Mouse (Mus musculus): ENCODE results near the gene Erbb2.

Gene Erbb2

DNA sequence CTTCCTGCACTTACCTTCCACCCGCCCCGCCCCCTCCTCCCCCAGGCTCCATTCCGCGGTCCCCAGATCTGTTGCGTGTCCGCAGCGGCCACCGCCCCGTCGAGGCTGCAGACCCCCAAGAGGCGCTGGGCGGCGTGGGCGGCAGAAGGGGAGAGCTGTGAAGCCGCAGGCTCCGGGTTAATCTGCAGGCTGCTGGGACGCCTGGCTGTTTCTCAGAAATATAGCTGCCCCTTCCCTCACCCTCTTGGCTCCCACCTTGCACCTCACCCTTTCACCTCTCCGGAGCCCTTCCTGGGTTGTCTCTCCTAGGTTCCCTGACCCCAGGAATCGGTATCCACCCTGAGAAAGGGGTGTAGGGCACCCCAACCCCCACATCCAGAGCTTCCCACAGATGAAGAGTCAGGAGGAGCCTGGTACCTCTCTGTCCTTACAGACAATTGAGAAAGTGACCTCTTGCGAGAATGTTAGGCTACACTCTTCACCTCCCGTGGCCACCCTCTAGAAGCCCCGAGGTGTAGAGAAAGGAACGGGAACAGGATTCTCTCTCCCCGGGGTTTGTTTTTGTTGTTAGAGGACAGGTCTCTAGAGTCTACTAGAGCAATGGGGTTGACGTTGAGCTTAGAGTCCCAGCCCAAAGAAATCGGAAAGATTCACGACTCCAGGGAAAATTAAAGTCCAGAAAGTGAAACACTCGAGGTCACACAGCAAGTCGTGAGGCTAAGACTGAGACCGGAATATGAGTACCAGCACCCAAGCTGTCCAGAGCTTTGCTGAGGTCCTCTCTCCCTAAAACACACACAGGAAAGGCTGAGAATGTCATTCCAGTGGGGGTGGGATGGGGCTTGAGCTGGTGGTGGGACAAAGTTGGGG lies 46.1 kb downstream of the Erbb2 start:
- DNase-seq (ENCODE audit: low spot score) = no peak

GRCm38 (mm10) chr11:98459071-98459741 lies 46.9 kb downstream of the Erbb2 start:
- DNase-seq (ENCODE audit: low spot score) = no peak

GRCm38 (mm10) chr11:98459860-98460259 lies 47.6 kb downstream of the Erbb2 start:
- no peak for DNase-seq (ENCODE audit: low spot score)

DNA sequence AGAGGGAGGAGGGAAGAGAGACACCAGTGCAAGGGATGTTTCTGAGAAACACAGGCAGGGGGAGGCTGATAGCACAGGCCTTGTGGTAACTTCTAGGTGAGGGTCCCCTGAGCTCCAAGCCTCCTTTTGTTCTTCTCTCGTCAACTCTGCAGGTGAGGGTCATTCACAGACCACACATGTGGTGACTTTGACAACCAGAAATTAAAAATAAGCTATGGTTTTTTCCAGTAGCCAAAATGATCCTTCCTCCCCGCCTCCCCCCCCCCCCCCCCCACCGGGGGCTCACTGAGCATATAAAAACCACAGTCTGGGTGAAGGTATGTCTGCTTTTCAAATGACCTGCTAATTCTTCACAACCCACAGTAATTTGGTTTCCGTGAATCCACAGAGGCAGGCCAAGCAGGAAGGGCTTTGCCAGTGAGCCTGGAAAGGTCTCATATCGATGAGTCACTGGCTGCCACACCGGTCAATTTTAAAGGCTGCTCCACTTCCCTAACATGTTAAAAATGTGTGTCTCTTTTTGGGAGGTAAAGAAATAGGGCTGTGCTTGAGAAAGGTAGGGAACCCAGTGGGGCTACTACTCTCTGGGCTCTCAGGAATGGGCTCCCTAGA lies 48.9 kb downstream of the Erbb2 start:
- no peak for DNase-seq (ENCODE audit: low spot score)

GRCm38 (mm10) chr11:98462255-98462654 lies 50.0 kb downstream of the Erbb2 start:
- no peak for DNase-seq (ENCODE audit: low spot score)

DNA sequence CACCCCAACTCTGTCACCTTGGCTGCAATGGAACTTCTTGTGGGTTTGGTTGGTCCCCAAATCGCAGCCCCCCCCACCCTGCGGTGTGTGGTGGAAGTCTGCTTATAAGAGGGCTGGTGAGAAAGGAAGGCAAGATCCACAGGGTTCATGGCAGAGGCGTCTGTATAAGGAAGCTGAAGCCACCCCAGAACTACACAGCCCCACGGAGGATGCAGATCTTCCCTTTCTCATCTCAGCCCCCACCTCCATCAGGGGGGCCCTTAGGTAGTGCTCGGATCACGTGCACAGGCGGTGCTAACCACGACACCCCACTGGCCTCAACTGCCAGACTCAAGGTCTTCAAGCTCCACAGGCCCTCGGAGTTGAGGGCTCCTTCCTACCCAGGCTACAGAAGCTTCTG lies 51.6 kb downstream of the Erbb2 start:
- DNase-seq (ENCODE audit: low spot score) = no peak

GRCm38 (mm10) chr11:98464516-98464915 lies 52.2 kb downstream of the Erbb2 start:
- DNase-seq (ENCODE audit: low spot score) = no peak

DNA sequence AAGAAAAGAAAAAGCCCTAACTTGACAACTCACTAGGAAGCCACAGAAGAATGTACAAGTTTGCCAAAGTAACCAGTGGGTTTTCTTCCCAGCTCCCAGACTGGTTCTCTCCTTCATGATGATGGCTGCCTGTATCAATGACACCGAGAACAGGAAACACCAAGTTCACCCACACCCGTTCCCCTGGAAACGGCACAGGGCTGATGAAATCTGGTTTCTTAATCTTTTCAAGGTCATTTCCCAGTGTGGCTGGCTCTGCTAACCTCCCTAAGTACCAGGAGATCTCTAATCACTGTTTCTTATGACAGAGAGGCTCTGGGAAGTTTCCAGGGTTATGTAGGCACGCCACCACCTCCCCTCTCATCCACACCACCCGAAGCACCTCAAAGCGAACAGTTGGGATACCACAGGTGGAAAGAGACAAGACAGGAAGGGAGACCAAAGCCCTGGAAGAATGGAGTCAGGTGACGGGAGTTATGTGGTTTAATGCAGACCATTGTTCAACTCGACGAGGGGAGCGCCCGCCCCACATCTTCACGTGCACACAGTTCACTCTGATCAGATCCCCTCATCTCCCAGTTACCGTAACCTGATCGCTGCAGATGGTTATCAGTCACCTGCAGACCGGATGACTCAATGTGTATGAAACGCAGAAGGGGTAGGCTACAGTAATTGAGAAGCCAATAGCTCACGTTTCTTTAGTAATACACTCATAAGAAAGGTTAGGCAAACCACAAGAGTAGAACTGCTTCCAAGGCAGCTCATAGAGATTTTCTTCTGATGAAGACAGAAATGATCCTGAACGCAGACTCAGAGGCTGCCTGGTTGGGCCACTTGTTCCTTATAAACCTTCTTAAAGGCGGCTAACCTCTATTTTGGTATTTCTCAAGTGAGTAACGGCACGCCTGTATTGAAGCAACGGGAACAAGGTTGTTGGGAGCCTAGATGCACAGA lies 57.8 kb downstream of the Erbb2 start:
- DNase-seq (ENCODE audit: low spot score) = no peak

- no peak for DNase-seq (ENCODE audit: low spot score)
Observed at GRCm38 (mm10) chr11:98470795-98471194, 58.5 kb downstream of the Erbb2 start.

DNA sequence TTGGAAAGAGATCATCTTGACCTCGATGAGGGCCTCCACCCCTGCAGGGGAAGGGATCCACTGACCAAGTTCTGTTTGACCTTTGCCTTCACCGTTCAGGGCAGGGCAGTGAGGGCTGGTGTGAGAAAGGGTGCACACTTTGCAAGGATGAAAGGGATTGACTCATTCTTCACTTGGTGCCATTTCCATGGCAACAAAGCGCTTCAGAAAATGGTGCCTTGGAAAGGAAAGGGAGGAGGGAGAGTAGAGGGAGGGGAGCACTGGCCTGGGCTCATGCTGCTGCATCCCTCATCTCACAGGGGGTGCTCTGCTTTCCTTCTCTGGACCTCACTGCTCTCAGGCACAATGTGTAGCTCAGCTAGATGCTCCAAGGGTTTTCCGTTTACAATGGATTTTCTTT lies 60.4 kb downstream of the Erbb2 start:
- no peak for DNase-seq (ENCODE audit: low spot score)

DNA sequence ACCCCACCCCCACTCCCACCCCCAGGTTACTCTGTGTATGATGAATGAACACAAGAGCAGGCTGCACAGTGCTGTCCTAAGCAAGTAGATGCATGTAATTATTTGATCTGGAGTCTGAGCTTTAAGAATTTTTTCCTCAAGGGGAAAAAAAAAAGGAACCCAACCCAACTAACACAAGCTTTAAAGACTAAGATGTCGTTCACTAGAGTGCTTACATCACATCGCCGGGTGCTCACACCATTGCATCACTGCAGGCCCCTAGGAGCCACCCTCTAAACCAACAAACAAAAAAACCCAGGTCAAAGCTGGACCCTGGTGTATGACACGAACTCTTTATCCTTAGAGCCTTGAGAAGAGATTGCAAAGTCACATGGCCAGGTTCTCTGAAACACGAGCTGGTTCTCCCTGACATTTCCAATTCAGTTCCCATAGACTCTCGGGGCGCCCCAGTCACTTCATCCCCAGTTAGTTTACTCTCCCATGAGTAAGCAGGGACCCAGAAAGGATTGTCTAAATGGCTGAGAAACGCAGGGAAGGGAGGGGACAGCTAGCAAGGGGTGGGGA lies 61.7 kb downstream of the Erbb2 start:
- no peak for DNase-seq (ENCODE audit: low spot score)

- no peak for DNase-seq (ENCODE audit: low spot score)
Observed at GRCm38 (mm10) chr11:98474967-98475366, 62.7 kb downstream of the Erbb2 start.

DNA sequence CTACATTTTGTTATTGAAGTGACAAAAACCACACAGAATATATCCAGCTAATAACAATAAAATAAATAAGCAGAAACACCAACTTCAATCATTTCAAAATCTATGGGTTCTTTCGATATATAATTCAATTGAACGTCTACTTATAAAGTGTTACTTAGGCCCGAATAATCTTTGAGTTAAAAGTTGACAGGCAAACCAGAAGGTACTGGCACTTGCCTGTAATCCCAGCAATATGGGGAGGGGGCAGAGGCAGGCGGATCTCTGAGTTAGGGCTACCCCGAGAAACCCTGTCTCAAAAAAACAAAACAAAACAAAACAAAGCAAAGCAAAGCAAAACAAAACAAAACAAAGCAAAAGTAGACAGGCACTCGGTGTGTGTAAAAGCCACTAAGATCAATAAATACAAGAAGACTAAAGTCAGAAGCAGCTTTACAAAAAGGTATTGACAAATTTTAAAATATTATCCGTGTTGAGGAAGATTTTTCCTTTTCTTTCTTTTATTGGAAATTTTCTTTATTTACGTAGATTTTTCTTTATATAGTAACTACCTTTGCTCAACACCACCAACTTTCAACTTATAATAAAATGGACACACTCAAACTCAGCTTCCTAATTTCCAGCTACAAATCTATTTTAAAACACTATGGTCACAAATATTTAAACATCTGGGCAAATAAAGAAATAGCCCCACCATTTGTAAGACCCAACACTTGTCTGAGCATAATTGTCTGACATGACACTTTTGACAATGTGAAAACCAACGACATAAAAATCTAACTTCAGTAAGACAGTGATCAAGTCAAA lies 63.6 kb downstream of the Erbb2 start:
- DNase-seq (ENCODE audit: low spot score) = no peak

DNA sequence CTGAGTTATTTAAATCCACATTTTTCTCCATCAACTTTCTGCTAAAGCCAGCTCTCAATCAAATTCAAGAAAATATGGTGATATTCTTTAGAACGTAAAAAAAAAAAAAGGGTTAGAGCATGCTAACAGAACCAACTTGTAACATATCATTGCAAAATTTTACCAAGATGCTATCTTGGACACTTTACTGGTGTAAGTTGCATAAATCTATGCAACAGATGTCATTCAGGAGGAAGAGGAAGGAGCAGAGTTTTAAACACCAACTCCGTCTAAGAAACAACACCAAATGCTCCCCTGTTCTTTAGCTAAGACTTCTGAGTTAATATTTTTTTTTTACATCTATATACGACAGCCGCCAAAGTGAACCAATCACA lies 64.2 kb downstream of the Erbb2 start:
- DNase-seq (ENCODE audit: low spot score) = no peak

DNA sequence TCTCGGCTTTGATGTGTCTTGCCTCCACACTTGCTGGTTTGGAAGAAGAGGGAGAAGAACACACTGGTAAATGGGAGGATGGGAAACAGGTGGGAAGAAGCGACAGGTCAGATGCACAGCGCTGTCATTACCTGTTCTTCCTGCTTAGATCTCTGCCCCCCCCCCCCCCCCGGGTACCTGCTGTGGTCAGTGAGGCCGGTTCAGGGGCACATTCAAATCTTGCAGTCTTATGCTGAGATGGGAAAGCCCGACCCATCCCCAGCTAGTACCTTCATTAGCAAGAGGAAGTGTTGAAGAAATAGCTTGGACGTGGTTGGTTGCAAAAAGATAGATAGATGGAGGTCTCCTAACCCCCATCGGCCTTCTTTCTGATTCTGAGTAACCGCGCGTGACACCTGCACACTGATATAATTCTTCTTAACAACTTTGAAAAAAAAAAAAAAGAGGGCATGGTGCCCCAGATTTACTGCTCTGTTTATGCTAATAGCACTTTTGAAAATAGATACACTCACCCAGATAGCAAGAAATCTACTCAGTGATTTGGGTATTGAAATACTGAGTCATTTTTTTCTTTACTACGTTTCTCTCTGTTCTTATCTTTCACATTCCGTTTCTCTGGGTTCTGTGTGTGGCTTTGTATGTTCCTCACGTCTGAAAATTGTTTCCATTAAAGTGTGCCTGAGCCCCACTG lies 64.9 kb downstream of the Erbb2 start:
- no peak for DNase-seq (ENCODE audit: low spot score)

DNA sequence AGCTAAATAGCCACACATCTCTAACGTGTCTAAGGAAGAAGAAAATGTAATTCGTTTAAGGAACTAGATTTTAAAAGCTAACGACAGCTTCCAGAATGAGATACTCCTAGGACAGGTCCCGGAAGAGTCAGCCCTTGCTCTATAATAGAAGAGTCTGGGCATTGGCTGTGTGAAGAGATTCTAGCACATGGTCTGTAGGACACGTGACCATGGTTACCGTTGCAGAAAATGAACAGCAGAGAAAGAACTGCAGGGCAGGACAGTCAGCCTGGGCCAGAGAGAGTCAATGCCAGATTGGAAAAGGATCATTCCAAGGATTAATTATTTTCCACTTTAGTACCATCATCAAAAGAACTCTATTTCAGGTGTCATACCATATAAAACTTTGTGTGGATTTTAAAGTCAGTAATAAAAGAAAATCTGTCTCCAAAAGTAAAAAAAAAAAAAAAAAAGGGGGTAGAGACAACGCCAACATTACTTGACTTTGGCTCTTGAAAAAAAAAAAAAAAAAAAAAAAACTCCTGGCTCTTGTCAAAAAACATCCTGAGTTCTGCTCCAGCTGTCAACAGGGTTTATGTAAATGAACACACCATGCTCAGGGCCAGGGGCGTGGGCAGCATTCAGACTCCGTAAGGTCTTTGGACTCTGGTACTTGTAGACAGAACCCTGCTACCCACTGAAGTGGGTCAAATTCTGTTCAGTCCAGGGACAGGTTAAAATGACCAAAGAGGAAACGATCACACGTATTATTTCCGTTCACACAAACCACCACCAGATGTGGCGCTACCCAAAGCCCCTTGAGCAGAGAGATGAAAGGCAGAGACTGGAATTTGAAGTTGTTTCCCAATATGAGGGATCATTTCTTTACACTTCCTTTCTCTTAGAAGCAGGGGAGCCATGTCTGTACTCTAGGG lies 67.0 kb downstream of the Erbb2 start:
- no peak for DNase-seq (ENCODE audit: low spot score)

DNA sequence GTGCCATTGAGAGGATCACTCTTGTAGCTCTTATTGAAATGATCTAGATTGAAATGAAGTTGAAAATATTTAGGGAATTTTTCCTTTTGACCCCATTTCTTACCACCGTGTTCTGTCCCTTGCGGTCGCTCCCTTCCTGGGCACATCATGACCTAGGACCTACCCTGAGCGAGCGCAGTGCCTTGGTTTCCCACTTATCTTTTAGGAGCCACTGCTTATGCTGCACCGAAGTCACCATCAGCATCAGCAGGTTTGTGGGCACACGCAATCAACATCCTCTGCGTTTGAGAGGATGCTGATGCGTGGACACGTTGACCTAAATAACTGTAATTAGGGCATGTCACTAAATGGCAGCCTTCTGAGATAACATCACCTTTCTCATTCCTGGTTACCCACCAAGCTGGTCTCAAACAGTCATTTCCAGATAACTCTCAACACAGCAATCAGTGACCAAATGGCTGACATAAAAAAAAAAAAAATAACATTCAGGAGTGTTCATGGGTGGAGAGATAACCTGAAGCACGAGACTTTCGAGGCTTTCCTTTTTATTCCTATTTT lies 67.7 kb downstream of the Erbb2 start:
- no peak for DNase-seq (ENCODE audit: low spot score)

- no peak for DNase-seq (ENCODE audit: low spot score)
Observed at GRCm38 (mm10) chr11:98481231-98481630, 69.0 kb downstream of the Erbb2 start.

DNA sequence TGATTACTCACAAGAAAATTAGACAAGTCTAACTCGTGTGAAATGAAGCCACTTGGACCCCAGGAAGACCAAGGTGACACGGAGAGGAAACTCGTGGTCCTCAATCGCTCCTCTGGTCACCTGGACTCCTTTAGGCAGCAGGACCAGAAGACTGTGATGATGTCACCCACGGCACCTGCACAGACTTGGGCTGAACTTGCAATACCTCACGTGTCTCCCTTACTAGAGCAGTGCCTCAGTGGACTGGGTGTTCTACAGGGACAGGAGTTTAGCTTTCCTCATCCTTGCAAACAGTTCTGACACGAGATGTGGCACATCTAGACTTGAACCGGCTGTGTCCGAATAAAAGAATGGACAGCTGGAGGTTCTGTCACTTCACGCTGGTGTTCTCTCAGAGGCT lies 69.8 kb downstream of the Erbb2 start:
- DNase-seq (ENCODE audit: low spot score) = no peak
